Mouse (Mus musculus): ENCODE data around the gene Lect2.

Lect2 gene

GRCm38 (mm10) chr13:56506871-56507496 lies 41.3 kb downstream of the Lect2 start:
- DNase-seq (ENCODE audit: extremely low spot score, low read depth, low spot score): no peak

- DNase-seq (ENCODE audit: extremely low spot score, low read depth, low spot score): no peak
These were observed 46.4 kb downstream of the Lect2 start for GRCm38 (mm10) chr13:56501866-56502420.

- DNase-seq (ENCODE audit: extremely low spot score, low read depth, low spot score): no peak
These were observed 47.7 kb downstream of the Lect2 start for GRCm38 (mm10) chr13:56500636-56501035.

- no peak for DNase-seq (ENCODE audit: extremely low spot score, low read depth, low spot score)
These were observed 48.2 kb downstream of the Lect2 start for GRCm38 (mm10) chr13:56500132-56500531.

- no peak for DNase-seq (ENCODE audit: extremely low spot score, low read depth, low spot score)
These were observed 53.9 kb downstream of the Lect2 start for GRCm38 (mm10) chr13:56494440-56494839.

Data from hindlimb bud, embryonic 11.5 days (tissue).